Mouse (Mus musculus) adrenal gland, adult (tissue): ENCODE data around the gene Ddx39b.

ENCODE experiments used
- DNase-seq, 2 experiments: peaks; one replicate each; pipeline ENCODE4 v3.0.0; 2022 to 2023; ENCODE audit warnings: low spot score in 1 of 2; ENCODE audit not compliant: inconsistent age in 2 of 2

Gene Ddx39b

DNA sequence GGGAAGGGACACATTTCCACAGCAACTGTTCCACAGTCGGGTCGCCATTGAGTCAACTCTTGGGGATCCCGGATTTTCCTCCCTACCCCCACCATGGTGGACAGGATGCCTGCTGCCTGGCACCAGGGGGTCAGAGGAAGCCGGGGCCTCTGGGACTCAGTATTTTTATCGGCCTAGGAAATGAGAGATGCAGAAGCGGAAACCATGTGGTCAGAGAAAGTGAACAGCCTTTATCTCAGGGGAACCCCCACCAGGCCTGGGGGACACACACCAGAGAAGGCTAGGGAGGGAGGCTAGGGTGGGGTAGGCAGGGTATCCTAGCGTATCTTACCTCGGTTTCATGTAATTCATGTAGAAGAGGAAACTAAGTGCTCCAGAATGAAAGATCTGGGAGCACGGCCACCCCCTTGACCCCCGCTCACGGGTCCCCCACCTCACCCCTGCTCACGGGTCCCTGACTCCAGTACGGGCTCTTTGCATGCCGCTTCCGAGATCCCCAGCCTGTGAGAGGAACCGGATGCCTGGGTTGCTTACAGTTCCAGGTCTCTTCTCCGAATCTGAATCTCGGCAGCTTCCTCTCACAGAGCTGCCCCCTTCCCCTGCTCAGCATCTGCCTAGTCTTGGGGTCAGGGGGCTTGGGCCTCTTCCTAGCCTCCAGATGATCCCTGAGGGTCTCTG lies 22.9 kb upstream of the Ddx39b start:
- peak; percentile 43 to 72 for DNase-seq

DNA sequence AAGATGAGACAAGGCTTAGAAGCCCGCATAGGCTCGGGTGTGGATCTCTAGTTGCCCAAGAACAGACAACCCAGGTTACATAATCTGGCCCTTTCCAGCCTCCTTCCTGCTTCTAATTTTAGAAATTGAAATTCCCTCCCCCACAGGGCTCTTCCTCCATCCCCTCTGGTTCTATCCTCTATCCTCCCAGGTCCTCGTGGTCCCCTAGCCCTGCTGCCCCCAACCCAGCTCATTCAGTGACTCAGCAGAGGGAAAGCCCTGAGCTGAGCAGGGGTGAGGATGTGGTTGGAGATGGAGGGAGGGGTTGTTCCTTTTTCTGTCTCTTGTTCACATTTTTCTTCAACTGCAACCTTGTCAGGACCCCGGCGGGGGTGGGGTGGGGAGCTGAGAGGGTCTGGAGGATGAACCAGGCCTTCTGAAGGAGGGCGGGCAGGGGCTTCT lies 21.9 kb upstream of the Ddx39b start:
- peak in 1 of 2 experiments; percentile 60 for DNase-seq

DNA sequence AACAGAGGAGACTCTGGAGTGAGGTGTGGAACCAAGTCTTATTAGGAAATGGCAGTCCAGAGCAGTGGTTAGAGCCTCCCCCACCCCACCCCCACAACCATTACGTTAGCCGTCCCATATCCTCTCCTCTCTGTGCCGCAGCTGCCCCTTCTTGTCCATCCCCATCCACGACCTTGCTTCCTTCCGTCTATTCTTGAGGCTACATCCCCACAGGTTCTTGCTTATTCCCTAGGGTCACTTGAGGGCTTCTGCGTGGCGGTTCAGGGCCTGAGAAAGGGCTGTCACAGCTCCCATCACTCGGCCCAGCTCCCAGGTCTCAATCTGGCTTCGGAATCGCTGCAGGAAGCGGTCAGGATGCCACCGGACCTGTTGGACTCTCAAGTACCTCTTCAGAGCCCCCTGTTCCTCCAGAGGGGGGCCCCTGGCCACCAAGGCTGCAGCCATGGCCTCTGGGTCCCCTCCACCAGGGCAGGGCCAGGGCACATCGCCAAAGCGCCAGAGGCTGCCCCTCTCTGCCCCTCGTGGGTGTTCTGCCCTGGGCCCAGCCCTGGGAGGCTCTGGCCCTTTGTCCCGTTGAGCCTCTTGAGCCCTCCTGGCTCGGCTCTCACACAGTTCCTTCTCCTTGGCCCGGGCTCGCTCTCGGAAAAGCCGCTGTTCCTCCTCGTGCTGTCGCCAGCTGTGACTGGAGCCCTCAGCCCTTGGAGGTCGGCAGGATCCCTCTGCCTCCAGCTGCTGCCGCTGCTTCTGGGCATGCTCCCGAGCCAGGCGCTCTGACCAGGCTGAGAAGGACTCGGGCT lies 21.2 kb upstream of the Ddx39b start, which contains the start of gene Gm16181:
TSS of gene Gm16181 (plus strand) at position 679 of the 797 bp plus-strand sequence.
- peak in 1 of 2 experiments; percentile 39 for DNase-seq

DNA sequence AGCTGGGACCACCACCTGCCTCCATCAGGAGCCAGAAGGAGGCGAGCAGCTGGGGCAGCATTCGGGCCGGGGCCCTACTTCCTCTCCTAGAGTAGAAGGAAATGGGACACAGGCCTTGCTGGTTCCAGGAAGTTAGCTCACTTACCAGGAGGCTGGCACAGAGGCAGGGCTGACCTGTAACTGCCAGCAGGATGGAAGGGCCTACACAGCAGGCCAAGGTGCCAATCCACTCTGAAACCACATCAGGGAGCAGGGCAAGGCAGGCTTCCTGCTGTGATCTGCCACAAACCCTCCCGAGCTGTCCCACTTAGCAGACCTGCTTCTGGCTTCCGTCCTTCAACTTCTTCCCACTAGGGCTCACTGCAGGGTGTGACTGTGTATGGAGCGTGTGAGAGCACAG lies 19.2 kb upstream of the Ddx39b start:
- no peak for DNase-seq

DNA sequence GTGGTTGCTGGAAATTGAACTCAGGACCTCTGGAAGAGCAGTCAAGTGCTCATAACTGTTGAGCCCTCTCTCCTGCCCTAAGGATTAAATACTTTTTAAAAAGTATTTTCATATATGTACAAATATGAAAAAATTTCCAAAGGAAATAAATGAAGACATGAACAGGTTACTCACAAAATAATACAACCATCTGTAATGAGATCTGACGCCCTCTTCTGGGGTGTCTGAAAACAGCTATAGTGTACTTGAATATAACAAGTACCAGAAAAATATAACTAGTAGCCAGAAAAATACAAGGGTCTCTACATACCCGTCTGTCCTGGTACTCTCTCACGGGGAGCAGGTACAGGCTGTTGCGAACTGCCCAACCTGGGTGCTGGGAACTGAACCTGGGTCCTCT lies 16.9 kb upstream of the Ddx39b start:
- DNase-seq = no peak

DNA sequence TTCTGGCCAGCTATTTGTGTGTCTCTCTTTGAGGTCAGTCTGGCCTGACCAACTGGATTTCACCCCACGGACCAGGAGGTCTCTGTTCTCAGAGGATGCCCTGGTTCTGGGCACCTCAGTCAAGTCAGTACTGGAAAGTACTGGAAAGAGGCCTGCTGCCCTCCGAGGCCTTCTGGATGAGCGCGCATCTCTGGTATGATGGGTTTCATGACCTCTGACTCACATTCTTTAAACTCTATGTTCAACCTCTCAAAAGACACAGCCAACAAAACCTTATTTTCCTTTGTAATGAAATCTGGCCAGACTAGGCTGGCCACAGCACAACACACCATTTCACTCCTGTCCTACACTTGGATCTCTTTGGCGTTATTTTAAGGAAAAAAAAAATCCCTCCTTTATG lies 16.1 kb upstream of the Ddx39b start:
- peak in 1 of 2 experiments; percentile 42 for DNase-seq

DNA sequence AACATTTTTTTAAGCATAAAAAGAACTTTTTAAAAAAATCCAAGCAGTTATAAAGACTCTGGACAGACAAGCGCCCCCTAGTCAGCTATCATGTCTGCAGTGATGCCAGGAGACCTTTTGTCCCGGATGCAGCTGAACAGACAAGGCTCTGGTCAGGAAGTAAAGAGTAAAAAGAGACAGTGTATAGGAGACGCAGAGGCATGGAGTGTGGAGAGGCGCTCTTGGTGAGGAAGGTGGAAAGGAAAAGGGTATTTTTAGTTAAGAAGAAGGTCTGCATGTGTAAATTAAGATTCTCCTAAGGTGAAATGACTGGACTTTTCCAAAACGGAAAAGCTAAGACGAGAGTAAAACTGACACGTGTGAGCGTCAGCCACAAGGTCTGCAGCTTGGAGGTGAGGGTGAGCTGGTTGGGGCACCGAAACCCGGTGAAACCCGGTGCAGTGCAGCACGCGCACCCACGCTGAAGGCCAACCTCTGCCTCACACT lies 14.9 kb upstream of the Ddx39b start:
- DNase-seq = peak in 1 of 2 experiments; percentile 64

DNA sequence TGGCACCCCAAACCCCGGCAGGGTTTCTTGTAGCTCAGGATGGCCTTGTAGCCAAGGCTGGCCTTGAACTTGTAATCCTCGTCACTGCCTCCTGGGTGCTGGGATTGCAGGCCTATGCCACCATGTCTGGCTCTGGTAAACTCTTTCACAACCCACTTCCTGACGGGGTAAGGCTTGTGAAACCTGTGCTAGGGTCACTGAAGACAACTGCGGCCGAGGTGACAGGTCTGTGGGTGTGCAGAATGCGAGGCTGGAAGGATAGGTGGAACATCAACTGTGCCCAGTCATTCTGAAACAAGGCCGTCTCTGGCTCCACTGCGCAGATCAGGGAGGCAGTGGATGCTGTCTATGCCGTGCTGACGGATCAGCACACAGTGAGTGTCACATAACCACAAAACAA lies 10.5 kb upstream of the Ddx39b start:
- peak; percentile 28 to 74 for DNase-seq

DNA sequence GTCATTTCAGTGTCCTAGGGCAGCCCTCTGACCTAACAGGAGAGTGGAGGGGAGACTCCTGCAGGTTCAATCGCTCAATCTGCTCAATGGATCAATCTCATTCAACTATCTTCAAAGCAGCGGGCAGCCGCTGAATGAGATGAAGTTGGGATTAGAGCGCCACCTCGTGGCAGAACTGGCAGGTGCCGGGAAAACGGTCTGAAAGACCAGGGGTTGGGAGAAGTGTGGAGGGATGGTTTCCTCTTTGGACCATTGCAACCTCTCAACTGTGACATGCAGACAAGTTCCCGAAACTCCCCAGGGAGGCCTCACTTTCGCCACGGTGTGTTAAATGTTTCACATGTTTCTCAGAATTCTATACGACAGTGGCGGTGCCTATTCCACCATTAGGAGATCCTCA lies 9.5 kb upstream of the Ddx39b start:
- DNase-seq = peak; percentile 82 to 95

DNA sequence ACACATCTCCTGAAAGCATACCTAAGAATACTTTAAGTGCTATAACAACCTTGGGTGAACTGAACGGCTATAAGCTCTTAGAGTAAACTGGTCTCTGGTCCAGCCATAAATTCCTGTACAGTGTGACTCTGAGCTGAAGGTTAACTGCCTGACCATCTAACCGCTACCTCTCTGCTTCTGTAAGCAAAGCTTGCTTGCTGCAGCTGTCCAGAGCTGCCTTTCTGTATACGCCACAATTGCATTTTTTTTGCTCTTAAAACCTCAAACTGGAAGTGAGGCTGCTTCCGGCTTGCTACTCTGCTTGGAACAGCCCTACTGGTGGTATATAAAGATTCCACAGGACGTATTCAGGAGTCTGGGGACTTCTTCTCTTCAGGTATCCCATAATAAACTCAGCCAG lies 8.9 kb upstream of the Ddx39b start:
- DNase-seq = peak in 1 of 2 experiments; percentile 49

DNA sequence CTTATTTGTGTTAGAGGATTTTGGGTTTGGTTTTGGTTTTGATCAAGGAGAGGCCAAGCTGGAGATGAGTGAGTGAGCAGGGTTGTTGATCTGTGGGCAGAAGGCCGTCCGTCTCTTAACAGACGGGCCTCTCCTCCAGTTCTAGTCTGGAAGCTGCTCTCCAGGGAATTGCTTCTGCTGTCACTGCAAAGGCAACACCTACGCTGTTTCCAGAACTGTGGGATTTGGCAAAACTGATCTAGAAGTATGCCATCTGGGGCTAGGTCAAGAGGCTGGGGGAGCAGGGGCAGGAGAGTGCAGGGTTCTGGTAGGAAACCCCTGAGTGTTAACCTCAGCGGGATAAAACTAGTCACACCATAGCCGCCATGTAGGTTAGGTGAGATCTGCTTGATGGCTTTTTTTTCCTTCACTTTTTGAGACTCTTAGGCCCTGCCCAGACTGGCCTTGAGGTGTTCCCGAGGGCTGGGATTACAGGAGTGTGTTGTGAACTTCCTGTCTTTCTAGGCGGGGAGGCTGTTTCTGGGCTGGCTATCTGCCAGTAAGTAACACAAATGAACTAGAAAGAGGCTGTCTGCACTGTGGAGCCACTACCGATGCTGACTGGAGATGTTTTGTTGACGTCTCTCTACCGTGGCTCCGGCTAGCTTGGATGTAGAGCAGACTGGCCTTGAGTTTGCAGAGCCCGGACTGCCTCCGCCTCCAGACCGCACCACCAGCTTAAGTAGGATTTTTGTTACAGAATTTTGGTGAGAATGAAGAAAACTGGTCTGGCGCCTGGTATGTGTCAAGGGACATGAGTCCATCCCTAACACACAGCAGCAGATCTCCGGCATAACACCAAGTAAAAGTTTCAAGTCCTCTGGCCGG lies 8.2 kb upstream of the Ddx39b start, which contains the start of gene Atp6v1g2:
TSS of gene Atp6v1g2 (plus strand) at position 547 of the 867 bp plus-strand sequence.
- DNase-seq = peak; percentile 57 to 80

DNA sequence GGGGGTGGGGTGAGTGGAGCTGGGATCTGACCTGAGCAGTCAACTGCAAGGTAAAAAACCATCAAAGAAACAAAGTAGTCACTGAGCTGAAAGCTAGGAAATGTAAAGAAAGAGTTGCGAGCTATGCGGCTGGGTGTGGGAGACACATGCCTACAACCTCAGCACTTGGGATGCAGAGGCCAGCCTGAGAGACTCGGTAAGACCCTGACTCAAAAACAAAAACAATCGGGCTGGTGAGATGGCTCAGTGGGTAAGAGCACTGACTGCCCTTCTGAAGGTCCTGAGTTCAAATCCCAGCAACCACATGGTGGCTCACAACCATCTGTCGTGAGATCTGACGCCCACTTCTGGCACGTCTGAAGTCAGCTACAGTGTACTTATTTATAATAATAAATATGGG lies 7.5 kb upstream of the Ddx39b start:
- DNase-seq = peak; percentile 17 to 49

DNA sequence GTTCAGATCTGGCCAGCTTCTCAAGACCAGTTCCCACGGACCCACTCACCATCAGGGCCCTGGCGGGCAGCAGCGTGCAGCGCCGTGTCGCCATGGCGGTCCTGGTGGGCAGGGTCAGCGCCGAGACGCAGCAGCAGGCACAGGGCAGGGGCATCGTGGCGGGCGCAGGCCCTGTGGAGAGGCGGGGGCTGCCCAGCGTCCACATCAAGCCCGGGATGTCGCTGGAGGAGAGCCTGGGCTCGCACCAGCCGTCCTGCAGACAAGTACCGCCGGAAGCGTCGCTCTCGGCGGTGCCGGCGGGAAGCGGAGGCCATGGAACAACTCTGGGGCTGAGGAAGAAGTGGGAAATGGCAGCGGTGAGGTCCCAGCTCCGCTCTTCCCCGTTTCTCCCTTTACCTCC lies 6.6 kb upstream of the Ddx39b start:
- DNase-seq = peak; percentile 70 to 87

DNA sequence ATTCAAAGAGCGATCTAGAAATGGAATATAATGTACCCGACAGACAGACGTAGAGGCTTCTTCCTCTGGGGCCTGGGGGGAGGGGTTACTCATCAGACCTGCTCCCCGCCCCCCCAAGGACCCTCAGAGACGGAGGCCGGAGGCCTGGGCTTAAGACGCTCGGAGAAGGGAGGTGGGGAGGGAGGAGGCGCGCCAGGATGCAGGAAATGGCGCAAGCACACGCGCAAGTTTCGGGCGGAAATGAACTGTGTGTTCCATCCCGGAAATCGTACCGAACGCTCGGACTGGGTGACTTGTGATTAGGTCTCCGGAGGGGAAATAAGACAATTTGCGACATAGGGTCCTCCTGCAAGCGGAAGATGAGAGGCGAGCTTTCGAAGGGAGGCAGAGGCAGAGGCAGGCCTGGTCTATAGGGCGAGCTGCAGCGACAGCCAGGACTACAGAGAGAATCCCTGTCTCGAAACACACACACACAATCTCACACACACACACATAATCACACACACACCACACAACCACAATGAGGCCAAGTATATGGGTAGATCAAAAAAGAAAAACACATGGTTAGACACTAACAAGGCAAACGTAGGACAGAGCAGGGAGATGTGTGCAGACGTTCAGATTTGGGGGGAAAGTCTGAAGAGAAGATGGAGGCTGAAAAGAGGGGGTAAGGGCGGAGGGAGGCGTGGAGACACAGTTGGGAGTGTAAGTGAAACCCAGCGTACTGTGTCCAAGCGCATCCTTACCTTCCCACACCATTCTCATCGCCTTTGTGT lies 5.7 kb upstream of the Ddx39b start, which contains the start of gene Nfkbil1:
TSS of gene Nfkbil1 (minus strand) at position 179 of the 776 bp plus-strand sequence.
- DNase-seq = peak; percentile 94 to 97

DNA sequence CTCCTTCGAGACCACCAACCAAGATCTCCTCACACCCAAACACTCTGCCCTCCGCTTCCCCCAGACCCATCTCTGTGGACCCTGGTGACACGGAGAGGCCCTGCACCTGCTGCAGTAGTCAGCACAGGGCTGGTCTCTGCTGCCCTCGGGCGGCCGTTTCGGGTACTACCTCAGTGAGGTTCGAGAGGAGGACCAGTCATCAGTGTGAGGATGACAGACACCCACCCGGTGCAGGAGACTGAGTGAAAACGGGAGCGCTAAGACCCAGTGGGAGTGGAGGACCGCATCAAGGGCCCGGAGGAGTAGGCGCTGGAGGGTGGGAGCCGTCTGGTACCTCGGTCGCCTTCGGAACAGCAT lies 5.2 kb upstream of the Ddx39b start:
- DNase-seq = peak; percentile 95 to 99

DNA sequence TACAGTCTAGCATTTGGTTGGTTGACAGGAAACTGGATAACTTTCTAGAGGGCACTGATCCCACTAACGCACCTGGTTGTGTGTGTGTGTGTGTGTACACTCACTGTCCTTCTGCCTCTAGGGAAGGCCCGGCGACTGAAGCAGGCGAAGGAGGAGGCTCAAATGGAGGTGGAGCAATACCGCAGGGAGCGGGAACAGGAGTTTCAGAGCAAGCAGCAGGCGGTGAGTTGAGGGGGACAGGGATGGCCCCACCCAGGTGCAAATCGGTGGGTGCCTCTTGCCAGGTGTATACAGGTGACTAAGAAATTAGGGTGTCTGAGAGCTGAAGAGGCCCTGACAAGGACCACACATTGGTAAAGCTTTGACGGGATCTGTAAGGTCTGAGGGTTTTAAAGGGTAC lies 4.5 kb upstream of the Ddx39b start:
- DNase-seq = peak; percentile 44

DNA sequence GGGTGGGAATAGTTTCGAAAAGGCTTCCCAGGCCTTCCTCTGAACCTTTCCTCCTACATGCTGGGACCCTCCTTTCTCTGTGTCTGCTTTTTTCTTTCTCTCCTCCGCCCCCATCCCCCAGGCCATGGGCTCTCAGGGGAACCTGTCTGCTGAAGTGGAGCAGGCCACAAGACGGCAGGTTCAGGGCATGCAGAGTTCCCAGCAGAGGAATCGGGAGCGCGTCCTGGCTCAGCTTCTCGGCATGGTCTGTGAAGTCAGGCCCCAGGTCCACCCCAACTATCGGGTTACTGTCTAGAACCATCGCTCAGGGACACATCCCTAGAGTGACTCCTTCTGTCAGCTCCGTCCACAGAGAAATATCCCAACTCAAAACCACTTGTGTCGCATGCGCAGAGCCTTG lies 4.0 kb upstream of the Ddx39b start:
- DNase-seq = peak in 1 of 2 experiments; percentile 47

DNA sequence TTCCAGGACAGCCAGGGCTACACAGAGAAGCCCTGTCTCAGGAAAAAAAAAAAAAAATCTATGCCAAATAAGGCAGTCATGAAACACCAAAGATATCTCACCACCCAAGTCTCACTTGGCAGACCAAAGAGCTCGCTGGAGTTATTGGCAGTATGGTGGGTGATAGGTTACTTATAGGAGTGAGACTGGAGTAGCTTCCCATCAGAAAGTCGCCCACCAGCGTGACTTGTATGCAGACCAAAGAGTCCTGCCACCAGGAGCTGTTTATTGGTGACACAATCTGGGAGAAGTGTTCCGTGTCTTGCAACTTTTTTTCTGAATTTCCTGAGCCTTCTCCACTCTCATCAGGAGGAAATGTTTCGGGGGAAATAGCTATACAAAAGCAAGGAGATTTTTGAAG lies 1.8 kb upstream of the Ddx39b start:
- DNase-seq = peak; percentile 20 to 43

DNA sequence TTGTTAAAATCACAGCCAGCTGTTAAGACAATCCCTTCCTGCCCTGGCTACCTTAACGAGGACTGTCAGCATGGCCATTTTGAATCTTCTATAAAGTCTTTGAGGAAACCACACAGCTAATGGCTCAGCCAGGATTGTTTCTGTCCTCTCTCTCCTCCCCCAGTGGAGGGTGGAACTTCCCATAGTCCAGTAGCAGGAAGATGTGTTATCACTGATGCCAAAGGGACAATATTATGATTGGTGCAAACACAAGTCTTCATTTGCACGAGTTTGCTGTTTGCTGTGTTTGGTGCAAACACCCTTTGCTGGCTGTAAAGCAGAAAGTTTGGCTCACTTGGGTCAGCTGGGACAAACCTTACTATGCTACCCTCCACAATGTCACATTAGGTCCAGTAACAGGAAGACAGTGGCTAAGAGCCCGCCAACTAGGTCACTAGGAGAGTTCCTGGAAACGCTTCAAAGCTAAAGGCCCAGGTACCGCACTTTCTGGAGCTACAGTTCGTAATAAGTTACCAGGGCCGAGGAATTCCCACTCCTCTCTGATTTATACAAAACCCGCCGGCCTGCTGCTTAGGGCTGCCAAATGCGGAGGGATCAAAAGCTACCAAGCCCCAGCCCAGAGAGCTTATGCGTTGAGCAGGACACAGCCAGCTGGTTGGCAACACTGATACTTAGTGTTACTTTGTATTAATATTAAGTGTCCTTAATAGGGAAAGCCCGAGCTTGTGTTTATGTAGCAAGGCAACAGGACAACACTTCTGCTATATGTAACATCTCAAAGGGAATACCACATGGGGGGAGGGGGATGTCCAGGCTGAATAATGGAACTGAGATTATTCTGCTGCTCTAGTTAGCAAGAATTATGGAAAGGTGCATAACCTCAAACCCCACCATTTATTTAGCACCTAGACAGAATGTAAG lies 902 bp upstream of the Ddx39b start:
- peak; percentile 49 to 59 for DNase-seq
